Mouse (Mus musculus) layer of hippocampus, postnatal 14 days (tissue): ENCODE results near the gene Robo2. TPM values are rescaled to one million over a fixed set of nuclear protein-coding genes. Genes with fewer than 3 reads are reported as not detected.

ENCODE experiments used
- DNase-seq, 2 experiments: peaks; one replicate each; pipeline ENCODE4 v3.0.0; 2021 to 2022; ENCODE audit warnings: low spot score in 2 of 2, mixed read lengths in 1 of 2
- total RNA-seq, 2 experiments: library from RNA; stranded (reverse); gene quantifications; 2 replicates each; pipeline ENCODE4 v1.2.3; 2021

Gene Robo2
- total RNA-seq, 2 experiments from 2014 or later = 127 to 130 TPM

- no peak for DNase-seq
These were observed 72.5 kb downstream of the Robo2 start for GRCm38 (mm10) chr16:74338969-74339630.

- no peak for DNase-seq
These were observed 89.8 kb downstream of the Robo2 start for GRCm38 (mm10) chr16:74321666-74322371.

- no peak for DNase-seq
These were observed 95.5 kb downstream of the Robo2 start for GRCm38 (mm10) chr16:74316150-74316549.

- no peak for DNase-seq
These were observed 98.4 kb downstream of the Robo2 start for GRCm38 (mm10) chr16:74313222-74313621.

- no peak for DNase-seq
These were observed 104.1 kb downstream of the Robo2 start for GRCm38 (mm10) chr16:74307543-74307887.

- DNase-seq = no peak
These were observed 104.6 kb downstream of the Robo2 start for GRCm38 (mm10) chr16:74306876-74307542.

- DNase-seq = no peak
These were observed 123.7 kb downstream of the Robo2 start for GRCm38 (mm10) chr16:74287878-74288277.

GRCm38 (mm10) chr16:74282549-74282948 is 129.1 kb downstream of the Robo2 start:
- no peak for DNase-seq

GRCm38 (mm10) chr16:74276855-74277573 is 134.6 kb downstream of the Robo2 start:
- DNase-seq = no peak

- DNase-seq = peak in 1 of 2 experiments; percentile 67
These were observed 137.0 kb downstream of the Robo2 start for GRCm38 (mm10) chr16:74274596-74274995.

GRCm38 (mm10) chr16:74272993-74273392 is 138.6 kb downstream of the Robo2 start:
- DNase-seq = no peak

GRCm38 (mm10) chr16:74258241-74258640 is 153.4 kb downstream of the Robo2 start:
- DNase-seq = peak in 1 of 2 experiments; percentile 42

- no peak for DNase-seq
These were observed 167.2 kb downstream of the Robo2 start for GRCm38 (mm10) chr16:74244452-74244851.

GRCm38 (mm10) chr16:74241534-74241933 is 170.1 kb downstream of the Robo2 start:
- no peak for DNase-seq

- DNase-seq = no peak
These were observed 174.2 kb downstream of the Robo2 start for GRCm38 (mm10) chr16:74237411-74237930.

- no peak for DNase-seq
These were observed 177.1 kb downstream of the Robo2 start for GRCm38 (mm10) chr16:74234393-74235059.

- peak in 1 of 2 experiments; percentile 67 for DNase-seq
These were observed 178.0 kb downstream of the Robo2 start for GRCm38 (mm10) chr16:74233596-74233995.

- no peak for DNase-seq
These were observed 184.3 kb downstream of the Robo2 start for GRCm38 (mm10) chr16:74227285-74227684.

GRCm38 (mm10) chr16:74225423-74226272 is 186.0 kb downstream of the Robo2 start:
- no peak for DNase-seq

GRCm38 (mm10) chr16:74222501-74222900 is 189.1 kb downstream of the Robo2 start:
- no peak for DNase-seq
